Mouse (Mus musculus): Measurements from ENCODE around the gene Slc12a8.

- TF ChIP-seq POLR2A (IDR thresholded peaks at IDR 0.05; ENCODE audit: low read depth, low read length) (no peak), CTCF (IDR thresholded peaks at IDR 0.05; ENCODE audit: borderline replicate concordance, insufficient read depth, low read length) (no peak)
These were observed 163.1 kb downstream of the Slc12a8 start for GRCm38 (mm10) chr16:33680271-33680670.

Data from embryonic fibroblast, embryonic 13.5 days (primary cell).